Mouse (Mus musculus) monocyte, adult 2 months (primary cell): Measurements from ENCODE around the gene Map3k4.

Experiments
- DNase-seq, 2 experiments: peaks; one replicate each; pipeline ENCODE4 v3.0.0; 2022; ENCODE audit warnings: low spot score in 2 of 2, low read depth in 1 of 2

Map3k4 gene

DNA sequence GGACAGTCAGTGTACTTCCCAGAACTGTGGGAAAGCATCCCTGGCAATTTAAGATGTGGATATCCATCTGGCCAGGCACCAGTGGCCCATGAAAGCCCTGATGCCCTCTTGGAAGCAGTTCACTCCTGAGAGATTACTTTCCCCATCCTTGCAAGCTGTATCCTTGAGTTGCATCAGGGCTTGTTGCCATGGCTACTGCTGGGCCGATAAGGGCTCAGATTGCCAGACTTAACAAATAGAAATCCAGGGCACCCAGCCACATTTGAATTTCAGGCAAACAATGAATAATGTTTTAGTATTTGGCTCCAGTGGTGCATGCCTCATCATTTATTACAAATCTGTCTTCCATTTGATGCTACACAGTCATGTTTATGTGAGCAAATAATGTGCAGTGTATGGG, 130.8 kb downstream of the Map3k4 start:
- DNase-seq = no peak

DNA sequence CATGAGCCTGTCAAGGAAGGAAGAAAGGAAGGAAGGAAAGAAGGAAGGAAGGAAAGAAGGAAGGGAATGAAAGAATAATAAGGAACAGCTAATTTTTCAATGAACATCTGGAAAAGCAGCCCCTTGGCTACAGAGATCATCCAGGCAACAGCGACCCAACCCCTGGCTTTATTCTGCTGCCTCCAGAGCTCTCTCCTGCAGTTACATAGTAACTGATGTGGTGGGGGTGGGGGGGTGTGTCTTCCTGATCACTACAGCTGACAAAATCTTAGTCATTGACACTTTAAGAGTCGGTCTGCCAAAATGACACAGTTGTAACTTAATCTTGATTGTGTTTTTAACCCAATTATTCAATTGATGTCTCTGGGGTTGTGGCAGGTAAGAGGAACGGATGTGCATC, 132.3 kb downstream of the Map3k4 start:
- DNase-seq = no peak

DNA sequence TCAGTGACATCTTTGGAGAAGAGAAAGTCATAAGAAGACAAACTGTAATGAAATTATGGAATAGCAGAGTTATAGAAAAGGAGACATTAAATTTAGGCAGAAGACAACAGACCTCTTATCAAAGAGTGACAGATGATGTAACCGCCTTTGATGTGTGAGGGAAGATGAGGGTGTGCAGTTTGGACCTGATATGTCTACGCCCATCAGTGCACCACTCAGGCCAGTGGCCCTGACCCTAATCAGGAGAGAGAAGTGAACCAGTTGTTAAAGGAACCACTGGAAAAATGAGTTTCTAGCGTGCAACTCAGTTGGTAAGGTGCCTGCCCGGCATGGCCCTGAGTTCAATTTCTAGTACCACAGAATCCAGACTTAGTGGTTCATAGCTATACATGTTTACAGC, 132.7 kb downstream of the Map3k4 start:
- DNase-seq = no peak

- no peak for DNase-seq
Observed at GRCm38 (mm10) chr17:12184283-12184682, 134.3 kb downstream of the Map3k4 start.

DNA sequence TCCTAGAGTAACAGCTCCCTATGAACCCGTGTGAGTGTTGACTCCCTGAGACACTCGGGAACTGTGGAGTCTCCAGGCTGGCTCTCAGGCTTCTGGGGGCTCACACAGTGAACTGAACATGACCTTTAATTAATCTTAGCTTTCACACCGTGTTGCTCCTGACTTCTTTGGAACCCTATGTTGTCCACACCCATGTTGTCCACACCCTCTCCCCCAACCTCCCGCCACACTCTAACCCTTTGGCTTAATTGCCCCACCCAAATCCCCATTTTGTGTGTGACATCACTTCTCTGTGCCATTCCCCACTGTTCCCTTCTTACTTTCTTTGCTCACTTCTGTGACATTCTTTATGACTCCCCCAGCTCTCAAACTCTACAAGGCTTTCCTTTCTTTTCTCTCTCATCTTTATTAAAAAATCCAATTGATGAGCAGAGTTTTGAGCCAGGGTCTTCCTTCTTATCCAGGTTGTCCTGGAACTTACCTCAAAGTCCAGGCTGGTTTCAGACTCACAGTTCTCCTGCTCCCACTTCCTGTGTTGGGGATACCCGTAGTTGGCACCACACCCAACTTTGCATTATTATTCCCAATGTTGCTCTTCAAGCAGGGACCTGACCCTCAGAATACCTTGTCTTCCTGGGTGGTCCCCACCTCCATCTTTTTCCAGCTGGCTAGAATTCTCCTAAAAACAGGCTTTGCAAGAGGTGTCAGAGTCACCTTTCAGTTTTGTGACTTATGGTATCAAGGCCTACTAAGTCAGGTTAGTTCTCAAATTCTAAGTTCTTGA, 135.7 kb downstream of the Map3k4 start:
- no peak for DNase-seq

DNA sequence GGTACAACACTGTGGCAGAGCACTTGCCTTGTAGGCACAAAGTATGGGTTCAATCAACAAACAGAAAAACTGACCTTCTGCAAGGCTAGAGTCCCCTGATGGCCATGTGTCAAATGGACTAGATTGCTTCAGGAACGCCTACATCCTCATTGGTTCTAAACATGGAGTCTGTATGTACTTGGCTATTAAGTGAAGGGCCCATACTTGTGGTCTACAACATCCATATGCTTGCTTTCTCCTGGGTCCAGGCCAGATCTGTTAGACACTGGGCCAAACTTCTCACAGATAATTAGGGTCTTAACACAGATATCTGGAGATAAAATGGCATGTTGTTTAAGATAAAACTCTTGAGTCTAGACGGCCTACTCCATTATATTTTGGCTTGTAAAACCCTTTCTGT, 138.8 kb downstream of the Map3k4 start:
- no peak for DNase-seq

DNA sequence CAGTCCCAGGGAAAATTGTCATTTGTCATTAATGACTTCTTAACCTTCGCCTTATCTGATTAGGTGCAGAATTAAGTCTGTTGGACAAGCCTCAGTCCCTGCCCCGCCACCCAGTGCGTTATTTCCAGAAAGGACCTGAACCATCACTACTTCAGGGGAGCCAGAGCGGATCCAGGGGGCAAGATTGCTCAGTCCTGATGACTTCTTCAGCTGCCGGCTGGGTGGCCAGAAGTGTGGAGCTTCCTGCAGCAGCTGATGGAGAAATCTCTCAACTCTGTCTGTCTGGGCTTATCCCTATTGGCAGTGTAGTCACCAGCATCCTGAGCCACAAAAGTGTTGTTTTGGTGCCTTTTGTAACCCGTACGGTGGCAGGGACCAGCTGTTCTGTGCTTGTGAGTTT, 139.3 kb downstream of the Map3k4 start:
- DNase-seq = no peak
